Mouse (Mus musculus) heart, adult 2 months (tissue): ENCODE data around the gene Olfr898.

Experiments
- CTCF ChIP-seq: fragments of 200-600 bp; IDR thresholded peaks from 2 replicates; pipeline ENCODE4 v1.8.1; 2022; ENCODE audit warnings: antibody characterized with exemption, mild to moderate bottlenecking, moderate library complexity
- EP300 ChIP-seq: fragments of 200-500 bp; IDR thresholded peaks from 2 replicates; pipeline ENCODE4 v1.6.1; 2011; ENCODE audit warnings: low read depth, low read length, control low read depth; ENCODE audit not compliant: insufficient read depth
- POLR2A ChIP-seq: fragments of 200-500 bp; IDR thresholded peaks from 2 replicates; pipeline ENCODE4 v1.6.1; 2011; ENCODE audit warnings: mild to moderate bottlenecking, low read depth, low read length, control low read depth; ENCODE audit not compliant: insufficient read depth

DNA sequence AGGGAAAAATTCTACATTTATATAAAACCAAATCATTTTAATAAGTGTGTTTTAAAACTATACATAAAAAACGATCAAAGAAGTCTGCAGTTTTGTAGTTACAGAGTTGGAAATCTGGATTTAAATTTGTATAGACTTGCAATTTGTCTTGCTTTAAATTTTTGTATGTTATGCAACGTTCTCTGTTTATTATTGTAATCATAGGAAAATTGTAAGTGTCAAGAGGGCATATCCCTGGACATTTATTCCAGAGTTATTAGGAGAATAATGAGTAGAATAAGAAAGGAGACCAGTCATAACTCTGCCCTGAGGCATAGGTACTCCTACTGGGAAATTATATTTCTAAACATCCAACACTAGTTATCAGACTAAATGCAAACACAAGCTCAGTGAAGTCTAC is 28.6 kb downstream of the Olfr898 start, which contains the start of gene Olfr251:
- TF ChIP-seq POLR2A (no peak), EP300 (no peak), CTCF (no peak)
